Mouse (Mus musculus) kidney, embryonic 15.5 days (tissue): ENCODE results near the gene Ccrl2. TPM values are rescaled to one million over a fixed set of nuclear protein-coding genes. Genes with fewer than 3 reads are reported as not detected.

Experiments
- ATAC-seq: fragments of 200-750 bp; cut with Nextera tagmentation; replicated peaks from 2 replicates; pipeline ENCODE4 v1.8.0; 2017; ENCODE audit warnings: moderate TSS enrichment; ENCODE audit not compliant: low FRiP score
- H3K27ac ChIP-seq: fragments of 300-500 bp; sonication (generic); 2 replicates; pipeline ENCODE4 v1.5.1; 2015; ENCODE audit warnings: mild to moderate bottlenecking, inconsistent platforms
- H3K27me3 ChIP-seq: fragments of 300-500 bp; sonication (generic); 2 replicates; pipeline ENCODE4 v1.6.1; 2015; ENCODE audit warnings: inconsistent platforms
- H3K36me3 ChIP-seq: fragments of 300-500 bp; sonication (generic); 2 replicates; pipeline ENCODE4 v1.6.1; 2015; ENCODE audit warnings: inconsistent platforms
- H3K4me1 ChIP-seq: fragments of 300-500 bp; sonication (generic); 2 replicates; pipeline ENCODE4 v1.6.1; 2015; ENCODE audit warnings: inconsistent platforms
- H3K4me2 ChIP-seq: fragments of 300-500 bp; sonication (generic); 2 replicates; pipeline ENCODE4 v1.6.1; 2015; ENCODE audit warnings: moderate library complexity, mild to moderate bottlenecking, inconsistent platforms
- H3K4me3 ChIP-seq: fragments of 300-500 bp; sonication (generic); replicated peaks from 2 replicates; pipeline ENCODE4 v1.5.1; 2015; ENCODE audit warnings: mild to moderate bottlenecking, inconsistent platforms
- H3K9ac ChIP-seq: fragments of 300-500 bp; sonication (generic); 2 replicates; pipeline ENCODE4 v1.6.1; 2015; ENCODE audit warnings: mild to moderate bottlenecking, inconsistent platforms
- H3K9me3 ChIP-seq: fragments of 300-500 bp; sonication (generic); replicated peaks from 2 replicates; pipeline ENCODE4 v1.6.1; 2016; ENCODE audit warnings: inconsistent platforms
- WGBS: fragments of 180-500 bp; shearing (Covaris S2); methylation state at CpG from one replicate; pipeline ENCODE4 v1.1.7; 2015; ENCODE audit warnings: mixed read lengths; 5-methylcytosine and 5-hydroxymethylcytosine counted together
- polyA plus RNA-seq: library from polyadenylated mRNA; unstranded; fragments of >200 nt; fragmentation: Nextera tagmentation; extraction: Ambion mirVana; gene quantifications from 2 replicates; pipeline ENCODE4 v1.2.1, GENCODE M21; 2015

Gene Ccrl2
- polyA plus RNA-seq, 1 experiment from 2014 or later, result 1.3 TPM

DNA sequence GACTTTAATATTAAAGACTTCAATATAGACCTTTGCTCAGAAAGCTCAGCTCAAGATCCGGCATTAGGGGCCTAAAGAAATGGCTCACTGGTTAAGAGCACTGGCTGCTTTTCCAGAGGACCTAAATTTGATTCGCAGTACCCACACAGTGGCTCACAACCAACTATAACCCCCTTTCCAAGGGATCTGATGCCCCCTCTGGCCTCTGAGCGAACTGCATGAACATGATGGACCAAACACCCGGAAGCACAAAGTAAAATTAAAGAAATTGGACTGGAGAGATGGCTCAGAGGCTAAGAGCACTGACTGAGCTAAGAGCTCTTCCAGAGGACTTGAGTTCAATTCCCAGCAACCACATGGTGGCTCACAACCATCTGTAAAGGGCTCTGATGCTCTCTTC, 41.7 kb downstream of the Ccrl2 start:
- H3K27ac ChIP-seq, result no peak overlapping the region
- ATAC-seq, result no peak
- no peak overlapping the region for H3K4me2 ChIP-seq
- no peak overlapping the region for H3K9ac ChIP-seq
- WGBS, result 85% methylated on average over 4 of the region's 4 CpGs
- no peaks in the 10 kb centered on the region for H3K36me3 ChIP-seq
- no peaks in the 10 kb centered on the region for H3K9me3 ChIP-seq
- no peak overlapping the region for H3K4me3 ChIP-seq
- peaks cover 10% of the 10 kb centered on the region; the same call in 1 of the 2 replicates for H3K4me1 ChIP-seq
- H3K27me3 ChIP-seq, result no peaks in the 10 kb centered on the region

DNA sequence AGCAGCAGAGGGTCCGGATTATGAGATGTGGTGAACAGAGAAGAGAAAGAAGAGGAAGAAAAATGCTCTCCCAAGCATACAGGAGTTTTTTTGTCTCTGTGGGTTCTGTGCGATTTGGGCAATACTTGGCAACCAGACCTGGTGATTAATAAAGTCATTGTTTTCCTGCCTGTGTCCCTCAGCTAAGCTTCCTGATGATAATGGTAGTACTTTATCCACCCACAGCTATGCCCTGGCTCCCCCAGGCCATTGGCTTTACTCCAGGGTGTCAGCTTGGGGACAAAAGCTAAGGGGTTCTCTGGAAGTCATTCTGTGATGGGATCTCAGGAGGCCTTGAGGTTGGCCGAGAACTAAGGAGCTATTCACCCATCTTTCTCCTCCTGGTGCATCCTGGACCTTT, 45.3 kb downstream of the Ccrl2 start:
- 79% methylated on average over 3 of the region's 3 CpGs for WGBS
- H3K9me3 ChIP-seq, result no peaks in the 10 kb centered on the region
- no peak overlapping the region for H3K4me3 ChIP-seq
- no peak overlapping the region for H3K9ac ChIP-seq
- peaks cover 10% of the 10 kb centered on the region; the same call in 1 of the 2 replicates for H3K4me1 ChIP-seq
- H3K27ac ChIP-seq, result no peak overlapping the region
- H3K36me3 ChIP-seq, result no peaks in the 10 kb centered on the region
- no peak overlapping the region for H3K4me2 ChIP-seq
- no peak for ATAC-seq
- no peaks in the 10 kb centered on the region for H3K27me3 ChIP-seq

- Histone ChIP-seq H3K9me3 (no peaks in the 10 kb centered on the region), H3K27ac (no peak overlapping the region), H3K27me3 (no peaks in the 10 kb centered on the region), H3K4me2 (no peak overlapping the region), H3K4me1 (peaks cover 10% of the 10 kb centered on the region; the same call in 1 of the 2 replicates), H3K4me3 (no peak overlapping the region), H3K9ac (no peak overlapping the region), H3K36me3 (no peaks in the 10 kb centered on the region)
- 61% methylated on average over 9 of the region's 9 CpGs for WGBS
- peak; percentile 56; the same call in 1 of the 2 replicates for ATAC-seq
Observed at GRCm38 (mm10) chr9:111011550-111011949, 45.8 kb downstream of the Ccrl2 start.

DNA sequence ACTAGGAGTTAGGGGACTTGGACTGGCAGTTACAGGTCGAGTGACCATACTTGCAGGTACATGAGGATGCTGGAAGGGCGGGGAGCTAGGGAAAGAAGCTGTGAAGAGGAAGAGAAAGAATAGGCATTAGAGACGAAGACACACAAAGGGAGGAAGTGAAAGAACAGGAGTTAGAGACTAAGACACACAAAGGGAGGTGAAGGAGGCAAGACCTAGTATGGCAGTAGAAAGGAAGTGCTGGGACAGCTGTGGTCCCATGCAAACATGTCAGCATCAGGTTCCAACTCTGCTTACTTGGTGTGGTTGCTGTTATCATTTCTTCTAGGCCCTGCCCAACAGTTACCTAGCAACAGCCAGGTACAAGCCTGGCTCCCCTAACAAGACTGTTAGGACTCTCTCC, 47.6 kb downstream of the Ccrl2 start:
- Histone ChIP-seq H3K36me3 (no peaks in the 10 kb centered on the region), H3K9ac (no peak overlapping the region), H3K27ac (no peak overlapping the region), H3K27me3 (no peaks in the 10 kb centered on the region), H3K4me3 (no peak overlapping the region), H3K4me1 (peaks cover 10% of the 10 kb centered on the region; the same call in 1 of the 2 replicates), H3K9me3 (no peaks in the 10 kb centered on the region), H3K4me2 (no peak overlapping the region)
- no peak for ATAC-seq
- 69% methylated on average over 3 of the region's 3 CpGs for WGBS

- ATAC-seq, result no peak
- Histone ChIP-seq H3K4me1 (peaks cover 4% of the 10 kb centered on the region; the same call in 1 of the 2 replicates), H3K9ac (no peak overlapping the region), H3K4me2 (no peak overlapping the region), H3K9me3 (no peaks in the 10 kb centered on the region), H3K27me3 (no peaks in the 10 kb centered on the region), H3K36me3 (no peaks in the 10 kb centered on the region), H3K27ac (no peak overlapping the region), H3K4me3 (no peak overlapping the region)
- WGBS, result 96% methylated on average over 2 of the region's 2 CpGs
Observed at GRCm38 (mm10) chr9:111006544-111006943, 50.8 kb downstream of the Ccrl2 start.

Other genes with a start within 250 kb of the Ccrl2 start
- not detected in 2 replicates for gene Prss44, start 243.5 kb downstream of the Ccrl2 start, polyA plus RNA-seq
- not detected in 2 replicates for gene Prss43, start 230.8 kb downstream of the Ccrl2 start, polyA plus RNA-seq
- not detected in 2 replicates for gene Prss45, start 222.9 kb downstream of the Ccrl2 start, polyA plus RNA-seq
- gene Prss46, start 213.0 kb downstream of the Ccrl2 start, polyA plus RNA-seq, result 0.13 TPM in 1 of 2 replicates, not detected in the other
- 0.40 and 0.90 TPM in 2 replicates for gene Prss50, start 199.6 kb downstream of the Ccrl2 start, polyA plus RNA-seq
- 4.1 and 5.3 TPM in 2 replicates for gene Als2cl, start 177.6 kb downstream of the Ccrl2 start, polyA plus RNA-seq
- gene Tmie, start 177.4 kb downstream of the Ccrl2 start, polyA plus RNA-seq, result 1.3 and 1.8 TPM in 2 replicates
- gene Fam240a, start 140.7 kb downstream of the Ccrl2 start, polyA plus RNA-seq, result not detected in 2 replicates
- gene Tdgf1, start 111.4 kb downstream of the Ccrl2 start, polyA plus RNA-seq, result not detected in 2 replicates
- 0.21 and 0.30 TPM in 2 replicates for gene Lrrc2, start 106.0 kb downstream of the Ccrl2 start, polyA plus RNA-seq
- gene Rtp3, start 66.9 kb downstream of the Ccrl2 start, polyA plus RNA-seq, result 0.86 and 1.0 TPM in 2 replicates
- 2.7 and 3.7 TPM in 2 replicates for gene Ltf, start 38.2 kb downstream of the Ccrl2 start, polyA plus RNA-seq
- 35.9 and 37.9 TPM in 2 replicates for gene Lrrfip2, start 60.1 kb upstream of the Ccrl2 start, polyA plus RNA-seq
- gene Mlh1, start 214.3 kb upstream of the Ccrl2 start, polyA plus RNA-seq, result 38.8 and 40.2 TPM in 2 replicates
- gene Epm2aip1, start 214.4 kb upstream of the Ccrl2 start, polyA plus RNA-seq, result 25.9 and 27.0 TPM in 2 replicates